Mouse (Mus musculus) yolk sac, embryonic 10.5 days (tissue): ENCODE measurements at regions not wholly inside any gene's neighbourhood (a gene's known extent, or its start where the extent isn't known, plus 50 kb on each side); places are given as distances from the start of the nearest gene placed in this dataset.

Experiments used
- DNase-seq: peaks from one replicate; pipeline ENCODE4 v3.0.0-alpha.2; 2017; ENCODE audit warnings: low spot score

GRCm38 (mm10) chr11:79825881-79826280 lies 136.3 kb downstream of the Utp6 start:
- peak; percentile 19 for DNase-seq

GRCm38 (mm10) chr11:79823631-79824310 lies 138.4 kb downstream of the Utp6 start:
- DNase-seq: no peak

DNA sequence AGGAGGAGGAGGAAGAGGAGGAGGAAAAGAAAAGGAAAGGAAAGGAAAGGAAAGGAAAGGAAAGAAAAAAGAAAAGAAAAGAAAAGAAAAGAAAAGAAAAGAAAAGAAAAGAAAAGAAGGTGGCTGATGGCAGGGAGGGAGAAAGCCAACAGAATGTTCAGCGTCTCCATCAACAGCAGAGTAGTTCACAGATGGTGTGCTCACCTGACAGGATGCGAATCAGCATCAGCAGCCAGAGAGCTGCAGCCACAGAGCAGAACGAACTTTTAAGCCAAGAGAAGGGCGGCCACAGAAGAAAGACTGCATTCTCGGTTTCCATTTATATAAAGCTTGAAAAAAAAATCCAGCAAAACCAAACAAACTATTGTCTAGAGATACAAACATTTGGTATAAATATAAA lies 140.2 kb downstream of the Utp6 start:
- no peak for DNase-seq

DNA sequence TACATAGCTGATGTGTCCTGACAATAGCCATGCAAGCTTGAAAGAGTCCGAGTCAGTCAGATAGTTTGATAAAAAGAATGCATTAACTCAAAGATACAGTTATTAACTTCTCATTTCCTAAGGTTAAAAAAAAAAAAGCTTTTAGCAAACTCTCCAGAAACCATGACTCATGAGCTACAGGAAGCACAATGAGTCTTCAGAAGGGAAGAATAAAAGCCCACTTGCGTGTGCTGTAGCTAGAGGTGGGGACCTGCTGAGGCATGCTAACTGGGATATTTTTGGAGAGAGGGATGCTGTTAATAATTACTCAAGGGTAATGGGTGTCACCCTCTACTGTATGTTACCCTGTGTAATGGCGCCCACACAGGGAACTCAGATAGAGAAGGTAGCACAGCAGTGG lies 147.0 kb downstream of the Utp6 start:
- DNase-seq: no peak

DNA sequence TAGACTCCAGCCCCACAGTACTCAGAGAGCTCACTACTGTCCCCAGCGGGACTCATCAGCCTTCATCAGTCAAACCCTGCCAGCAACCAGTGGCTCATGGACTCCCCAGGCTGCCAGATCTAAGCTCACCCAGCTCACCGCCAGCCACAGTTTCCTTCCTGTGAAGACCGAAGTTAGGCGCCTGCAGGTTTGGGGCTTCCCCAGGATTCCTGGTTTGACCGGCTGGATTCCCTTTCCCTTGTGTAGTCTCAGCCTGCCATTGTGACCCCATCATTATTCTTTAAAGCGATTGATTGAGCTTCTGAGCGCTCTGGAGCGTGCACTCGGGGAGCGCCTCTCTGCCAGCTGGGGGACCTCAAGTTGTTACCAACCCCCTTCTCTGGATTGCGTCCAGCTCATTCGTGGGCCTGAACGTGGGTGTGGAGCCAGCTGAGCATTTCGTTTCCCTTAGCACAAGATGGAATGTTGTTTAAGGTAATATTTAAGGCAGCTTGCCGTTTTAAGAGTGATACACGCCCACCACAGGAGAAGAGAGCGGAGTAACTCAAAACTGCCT lies 155.2 kb downstream of the Utp6 start:
- DNase-seq: no peak

DNA sequence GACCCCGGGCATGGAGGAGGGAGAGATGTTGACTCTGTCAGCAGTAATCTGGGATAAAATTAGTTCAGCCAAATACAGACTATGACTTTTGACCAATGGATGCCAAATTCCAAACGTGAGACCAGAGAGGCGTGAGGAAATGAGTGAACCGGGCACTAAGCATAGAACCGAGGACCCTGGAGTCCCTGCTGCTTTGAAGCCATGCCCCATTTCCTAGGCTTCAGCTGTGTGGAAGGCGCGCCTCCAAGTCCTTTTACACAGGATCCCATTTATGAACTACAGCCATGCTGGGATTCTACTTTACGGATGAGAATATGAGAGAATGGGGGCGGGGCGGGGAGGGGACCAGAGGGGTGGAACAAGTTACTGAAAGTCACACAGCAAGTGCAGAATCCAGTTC lies 155.8 kb downstream of the Utp6 start:
- DNase-seq: no peak

GRCm38 (mm10) chr11:79805981-79806415 lies 156.2 kb downstream of the Utp6 start:
- DNase-seq: peak; percentile 65

- DNase-seq: no peak
Observed at GRCm38 (mm10) chr11:79803971-79804370, 158.2 kb downstream of the Utp6 start.

DNA sequence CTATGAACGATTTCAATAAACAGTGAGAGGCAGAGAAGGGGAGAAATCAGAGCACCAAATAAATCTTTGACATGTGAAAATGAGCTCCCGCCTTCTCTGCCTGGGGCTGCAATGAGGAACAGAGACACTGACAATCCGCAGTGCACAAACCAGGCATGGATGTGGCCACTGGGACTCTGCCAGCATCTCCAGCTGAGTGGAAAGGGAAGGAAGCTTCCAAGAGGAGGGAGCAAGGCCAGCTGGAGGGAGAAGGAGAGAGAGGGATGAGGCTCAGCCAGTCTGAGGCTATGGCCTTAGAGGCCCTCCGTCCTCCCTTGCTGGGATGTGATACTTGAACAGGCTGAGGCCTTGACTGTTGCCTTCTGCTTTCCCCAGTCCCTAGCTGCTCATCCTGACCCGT lies 159.2 kb downstream of the Utp6 start:
- DNase-seq: no peak

- no peak for DNase-seq
Observed at GRCm38 (mm10) chr11:79802566-79802965, 159.6 kb downstream of the Utp6 start.

DNA sequence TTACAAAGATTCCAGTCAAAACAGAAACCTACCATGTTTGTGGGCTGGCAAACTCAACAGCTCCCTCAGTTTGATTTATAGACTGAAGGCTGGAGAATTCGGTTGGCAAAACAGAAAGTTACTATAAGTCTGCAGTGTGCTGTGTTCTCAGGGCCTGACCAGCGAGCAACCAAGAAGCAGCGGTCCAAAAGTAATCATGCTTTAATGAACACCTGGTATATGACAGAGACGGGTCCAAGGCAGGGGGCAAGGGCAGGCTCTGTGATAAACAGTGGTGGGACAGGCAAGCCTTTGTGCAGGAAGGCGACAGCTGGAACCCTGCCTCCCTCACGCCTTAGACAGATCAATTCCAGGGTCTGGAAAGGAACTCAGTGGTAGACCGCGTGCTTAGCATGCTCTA lies 161.9 kb downstream of the Utp6 start:
- no peak for DNase-seq

DNA sequence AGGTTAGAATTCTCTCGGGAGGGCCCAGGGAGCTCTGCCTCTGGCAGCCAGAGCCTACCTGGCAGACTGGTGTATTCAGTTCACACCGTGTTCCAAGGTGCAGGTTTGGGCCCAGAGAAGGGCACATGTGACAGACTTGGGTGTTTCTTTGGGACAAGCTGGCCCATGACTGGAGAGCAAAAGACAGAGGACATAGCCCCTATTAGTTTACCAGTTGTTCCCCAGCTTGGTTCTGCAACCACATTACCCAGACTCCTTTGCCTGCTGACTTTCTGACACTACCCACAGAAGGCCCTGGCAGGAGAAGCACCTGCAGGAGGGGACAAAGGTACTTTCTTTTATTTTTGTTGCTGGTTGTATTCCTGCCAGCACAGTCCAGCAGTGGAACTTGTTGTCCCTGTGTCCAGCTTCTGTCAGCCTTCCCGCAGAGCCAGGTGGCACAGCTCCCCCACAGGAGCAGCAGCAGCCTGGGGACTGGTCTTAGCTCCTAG lies 173.9 kb downstream of the Utp6 start:
- DNase-seq: no peak

DNA sequence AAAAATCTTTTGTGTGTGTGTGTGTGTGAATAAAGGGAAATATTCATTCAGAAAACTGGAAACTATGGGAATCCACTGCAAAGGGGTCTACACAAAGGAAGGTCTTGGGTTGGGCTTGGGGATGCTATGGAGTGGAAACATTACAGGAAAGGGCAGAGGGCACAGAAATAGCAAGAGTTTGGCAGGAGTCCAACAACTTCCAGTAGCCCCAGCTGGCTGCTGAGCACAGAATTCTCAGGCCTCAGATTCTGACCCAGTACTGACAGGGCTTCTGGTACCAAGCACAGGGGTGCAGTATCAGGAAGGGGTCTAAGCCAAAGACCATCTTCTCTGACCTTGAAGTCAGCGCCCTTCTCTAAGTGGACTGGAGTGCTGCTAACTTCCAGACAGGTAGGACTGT lies 174.4 kb downstream of the Utp6 start:
- no peak for DNase-seq

DNA sequence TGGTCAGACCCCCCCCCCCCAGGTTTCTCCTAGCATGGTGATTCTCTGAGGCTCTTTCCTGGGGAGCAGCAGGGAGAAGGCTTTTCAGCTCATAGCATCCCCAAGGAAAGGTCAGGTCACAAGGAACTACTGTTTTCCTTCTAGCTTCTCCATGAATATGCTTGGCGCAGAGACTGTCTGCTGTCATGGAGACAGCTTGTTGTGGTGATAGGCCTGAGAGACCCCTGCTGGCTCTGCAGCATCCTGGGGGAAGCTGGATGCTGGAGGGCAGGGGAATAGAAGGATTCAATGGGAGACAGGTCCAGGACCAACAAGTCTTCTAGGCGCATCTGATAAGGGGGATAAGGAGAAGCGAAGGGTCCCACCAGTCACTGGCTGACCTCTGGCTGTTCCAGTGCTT lies 178.1 kb downstream of the Utp6 start:
- no peak for DNase-seq

- DNase-seq: peak; percentile 69
Observed at GRCm38 (mm10) chr11:79781966-79782365, 180.2 kb downstream of the Utp6 start.

GRCm38 (mm10) chr11:79779756-79780155 lies 182.4 kb downstream of the Utp6 start:
- DNase-seq: no peak

GRCm38 (mm10) chr11:79778522-79778921 lies 183.7 kb downstream of the Utp6 start:
- no peak for DNase-seq

DNA sequence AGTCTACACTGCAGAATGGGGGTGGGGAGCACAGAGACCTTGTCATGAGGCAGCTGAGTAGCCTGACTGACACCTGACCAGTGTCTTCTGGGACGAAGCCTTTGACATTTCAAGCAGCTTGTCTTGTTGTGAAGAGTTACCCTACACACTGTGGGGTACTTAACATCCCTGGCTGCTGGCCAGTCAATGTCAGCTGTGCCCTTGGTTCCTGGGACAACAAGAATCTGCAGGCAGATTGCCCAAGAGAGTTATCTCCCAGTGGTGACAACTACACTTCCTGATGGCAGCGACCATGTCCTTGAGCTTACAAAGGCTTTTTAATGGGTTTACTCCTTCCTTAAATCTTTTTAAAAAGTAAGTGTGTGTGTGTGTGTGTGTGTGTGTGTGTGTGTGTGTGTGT lies 184.2 kb downstream of the Utp6 start:
- no peak for DNase-seq

GRCm38 (mm10) chr11:79776577-79776976 lies 185.6 kb downstream of the Rab11fip4 start:
- peak; percentile 48 for DNase-seq

DNA sequence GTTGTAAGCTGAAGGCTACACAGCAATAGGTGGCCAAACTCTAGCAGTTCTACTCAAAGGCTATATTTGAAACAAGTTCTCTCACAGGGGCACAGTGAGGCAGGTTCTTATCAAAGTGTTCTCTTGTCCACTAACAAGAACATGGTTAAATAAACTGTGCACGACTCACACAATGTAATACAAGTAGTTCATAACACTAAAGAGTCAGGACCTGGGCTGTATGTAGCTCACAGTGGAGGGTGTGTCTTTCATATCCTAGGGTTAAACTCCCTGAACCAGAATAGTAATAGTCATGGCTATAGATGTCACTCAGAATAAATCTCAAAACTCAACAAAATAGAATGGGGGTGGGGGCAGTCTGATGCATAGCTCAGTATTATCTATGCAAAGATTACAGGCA lies 182.7 kb downstream of the Rab11fip4 start:
- DNase-seq: no peak

DNA sequence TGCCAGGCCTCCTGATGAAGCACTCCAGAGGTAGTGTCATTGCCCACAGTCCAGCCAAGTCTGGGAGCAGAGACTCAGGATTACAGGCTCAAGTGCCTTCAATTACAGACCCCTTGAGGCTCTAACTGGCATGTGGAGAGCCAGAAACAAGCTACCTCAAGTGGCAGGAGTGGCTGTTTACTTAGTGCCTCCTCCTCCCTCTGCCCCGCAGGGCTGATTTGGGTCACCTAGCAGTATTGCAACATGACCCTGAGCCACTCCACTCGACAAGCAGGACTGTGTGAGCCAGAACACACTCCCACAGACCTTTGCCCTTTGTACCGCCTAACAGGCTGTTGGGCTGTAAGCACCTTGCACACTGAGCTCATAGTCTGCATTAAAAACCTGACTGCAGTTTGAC lies 180.4 kb downstream of the Rab11fip4 start:
- peak; percentile 89 for DNase-seq

DNA sequence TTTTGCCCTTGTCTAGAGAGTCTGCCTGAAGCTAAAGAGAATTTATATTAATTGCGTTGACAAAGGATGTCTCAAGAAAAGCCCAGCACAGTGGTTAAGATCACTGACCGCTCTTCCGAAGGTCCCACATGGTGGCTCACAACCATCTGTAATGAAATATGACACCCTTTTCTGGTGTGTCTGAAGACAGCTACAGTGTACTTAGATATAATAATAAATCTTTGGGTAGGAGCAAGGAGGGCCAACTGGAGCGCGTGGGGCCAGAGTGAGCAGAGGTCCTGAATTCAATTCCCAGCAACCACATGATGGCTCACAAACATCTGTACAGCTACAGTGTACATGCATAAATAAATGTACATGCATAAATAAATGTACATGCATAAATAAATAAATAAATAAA lies 176.1 kb downstream of the Rab11fip4 start:
- DNase-seq: no peak

GRCm38 (mm10) chr11:79766036-79766435 lies 175.0 kb downstream of the Rab11fip4 start:
- DNase-seq: no peak

DNA sequence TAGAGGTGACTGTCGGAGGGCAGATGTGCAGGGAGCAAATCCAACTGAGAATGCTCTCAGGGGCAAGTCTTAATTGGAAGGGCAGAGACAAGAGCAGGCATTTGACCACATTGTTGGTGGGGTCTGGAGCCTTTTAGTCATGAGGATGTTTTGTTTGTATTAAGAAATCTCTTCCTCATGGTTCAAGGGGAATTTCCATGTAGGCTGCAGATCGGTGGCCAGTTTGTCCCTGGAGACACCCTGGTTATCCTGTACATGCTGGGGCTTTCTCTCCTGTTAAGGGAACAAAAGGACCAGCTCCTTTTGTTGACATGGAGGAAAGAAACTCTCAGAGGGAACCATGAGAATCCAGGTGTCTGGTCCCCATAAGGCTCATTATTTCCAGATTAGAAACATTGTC lies 174.4 kb downstream of the Rab11fip4 start:
- no peak for DNase-seq
